Mouse (Mus musculus) right cerebral cortex, postnatal 4 days (tissue): ENCODE data around the gene Gm11027.
A peak's percentile ranks its signal among the peaks of the same experiment; 100 is the strongest.
"Not testable (repeated sequence)": the region's sequence is repeated elsewhere in the genome, so short reads cannot be mapped to it uniquely, and the experiment has no call there.

ENCODE experiments used
- DNase-seq: peaks from one replicate; pipeline ENCODE4 v3.0.0-alpha.2; 2022

Gm11027 gene

DNA sequence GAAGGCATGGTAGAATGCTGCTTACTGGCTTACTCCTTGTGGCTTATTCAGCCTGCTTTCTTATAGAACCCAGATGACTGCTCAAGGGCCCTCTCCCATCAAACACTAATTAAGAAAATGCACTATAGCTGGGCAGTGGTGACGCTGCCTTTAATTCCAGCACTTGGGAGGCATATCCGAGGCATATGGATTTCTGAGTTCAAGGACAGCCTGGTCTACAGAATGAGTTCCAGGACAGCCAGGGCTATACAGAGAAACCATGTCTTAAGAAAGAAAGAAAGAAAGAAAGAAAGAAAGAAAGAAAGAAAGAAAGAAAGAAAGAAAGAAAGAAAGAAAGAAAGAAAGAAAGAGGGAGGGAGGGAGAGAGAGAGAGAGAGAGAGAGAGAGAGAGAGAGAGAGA lies at the start of gene Gm11027:
Gene Gm11027 (plus strand): TSS at position 301 of the 400 bp plus-strand sequence.
- DNase-seq: not testable (repeated sequence)

DNA sequence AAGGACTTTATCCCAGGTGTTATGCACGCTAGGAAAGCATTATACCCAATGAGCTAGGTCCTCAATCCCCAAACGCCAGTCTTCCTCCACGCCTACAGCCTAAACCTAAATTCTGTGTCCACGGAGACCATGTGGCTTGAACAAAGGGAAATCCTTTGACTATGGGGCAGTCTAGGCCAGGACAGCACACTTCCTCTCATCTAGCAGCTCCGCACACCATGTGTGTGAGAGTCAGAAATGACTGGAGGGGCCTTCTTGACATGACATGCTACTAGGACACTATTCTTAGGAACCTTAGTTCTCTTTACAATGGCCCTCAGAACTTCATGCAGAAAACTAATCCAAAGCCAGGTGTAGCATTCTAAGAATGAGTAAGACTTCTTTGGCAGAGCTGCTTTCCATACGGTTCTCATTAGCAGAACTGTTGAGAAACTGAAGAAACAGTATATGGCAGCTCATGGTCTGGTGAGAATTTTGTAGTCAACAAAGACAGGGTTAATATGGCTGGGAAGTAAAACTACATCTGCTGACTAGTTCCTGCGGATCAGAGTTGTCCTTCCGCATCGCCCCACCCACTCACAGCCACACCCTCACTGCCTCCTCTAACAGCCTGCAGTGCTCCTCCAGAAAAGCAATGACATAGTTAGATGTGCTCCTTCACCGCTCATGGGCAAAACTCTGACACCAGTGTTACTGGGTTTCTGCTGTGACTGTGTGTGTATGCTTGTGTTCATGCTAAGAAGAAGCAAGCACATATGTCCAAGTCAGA lies 48.7 kb upstream of the Gm11027 start:
- no peak for DNase-seq

DNA sequence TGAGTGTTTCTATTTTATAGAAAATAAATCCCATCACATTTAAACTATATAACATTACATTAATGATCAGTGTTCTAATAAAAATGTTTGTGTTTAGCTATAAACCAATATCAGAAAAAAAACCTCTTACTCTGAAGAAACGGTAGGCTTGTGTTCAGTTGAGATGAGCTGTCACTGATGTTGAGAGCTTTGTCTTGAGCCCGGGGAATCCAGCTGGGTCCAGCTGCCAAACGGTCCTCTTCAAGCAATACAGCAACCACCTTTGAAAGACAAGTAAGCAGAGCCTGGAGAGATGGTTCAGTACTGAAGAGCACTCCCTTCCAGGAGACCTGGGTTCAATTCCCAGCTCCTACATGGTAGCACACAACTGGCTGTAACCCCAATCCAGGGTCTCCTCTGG lies 45.7 kb upstream of the Gm11027 start:
- no peak for DNase-seq

DNA sequence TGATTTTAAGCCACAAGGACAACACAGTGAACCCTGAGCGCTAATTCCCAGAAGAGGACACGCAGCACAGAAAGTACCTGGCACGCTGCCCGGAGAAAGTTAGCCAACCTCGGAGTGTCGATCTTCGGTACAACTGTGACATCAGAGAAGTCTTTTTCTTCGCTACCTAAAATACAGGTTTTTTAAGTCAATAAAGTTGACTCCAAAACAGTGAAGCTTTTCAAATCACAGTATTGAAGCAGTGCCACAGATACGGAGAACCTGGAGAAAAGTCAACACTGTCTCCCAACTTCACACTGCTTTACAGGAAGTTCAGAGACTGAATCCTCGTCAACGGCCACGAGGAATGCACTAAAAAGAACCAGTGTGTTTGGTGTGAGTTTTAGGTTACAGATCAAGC lies 43.6 kb upstream of the Gm11027 start:
- DNase-seq: peak; percentile 46

DNA sequence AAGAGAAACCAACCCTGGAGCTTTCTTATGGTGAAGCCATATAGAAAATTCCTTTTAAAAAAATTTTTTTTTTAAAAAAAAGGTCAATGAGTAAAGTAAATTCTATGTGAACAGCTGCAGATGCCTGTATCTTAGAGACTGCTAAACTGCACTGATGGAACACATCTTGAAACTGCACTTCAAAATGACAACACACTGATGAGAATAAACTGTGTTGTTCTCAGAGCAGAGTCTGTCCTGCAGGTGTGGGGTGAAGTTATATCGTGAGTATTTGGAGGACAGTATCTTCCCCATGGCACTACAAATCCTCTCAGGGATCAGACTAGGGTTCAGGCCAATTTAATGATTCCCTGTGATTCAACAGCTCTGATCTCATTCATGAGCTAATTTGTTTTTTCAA lies 43.1 kb upstream of the Gm11027 start:
- DNase-seq: no peak

DNA sequence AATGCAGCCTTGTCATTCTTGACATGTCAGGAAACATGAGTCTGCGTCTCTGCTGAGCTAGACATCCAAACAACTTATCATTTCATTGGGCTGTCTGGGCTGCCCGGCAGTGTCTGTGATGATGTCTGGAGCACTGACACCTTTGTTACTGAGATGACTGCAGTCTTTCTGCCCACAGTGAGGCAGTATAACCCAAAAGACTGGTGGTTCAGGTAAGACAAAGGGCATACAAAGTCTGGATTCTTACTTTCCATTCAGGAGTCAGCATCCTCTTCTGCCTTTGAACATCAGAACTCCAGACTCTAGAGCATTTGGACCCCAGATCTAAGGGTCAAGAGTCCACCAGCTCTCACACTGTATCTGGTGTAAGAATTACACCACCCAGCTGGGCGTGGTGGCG lies 39.8 kb upstream of the Gm11027 start:
- DNase-seq: no peak

DNA sequence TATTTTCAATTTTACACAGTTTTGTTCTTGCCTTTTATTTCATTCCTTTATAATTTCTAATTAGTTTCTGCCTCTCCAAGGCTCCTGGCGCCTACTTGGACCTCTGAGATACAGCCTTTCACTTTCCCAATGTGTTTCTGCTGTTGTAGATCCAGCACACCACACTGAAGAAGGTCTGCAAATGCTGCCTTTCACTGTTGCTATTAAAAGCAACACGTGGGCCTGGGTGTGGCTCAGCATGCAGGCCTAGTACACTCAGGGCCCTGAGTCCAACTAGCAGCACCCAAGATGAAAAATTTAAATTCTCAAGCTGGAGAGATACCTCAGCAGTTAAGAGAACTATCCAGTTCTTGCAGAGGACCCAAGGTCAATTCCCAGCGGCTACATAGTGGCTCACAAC lies 38.5 kb upstream of the Gm11027 start:
- DNase-seq: no peak

DNA sequence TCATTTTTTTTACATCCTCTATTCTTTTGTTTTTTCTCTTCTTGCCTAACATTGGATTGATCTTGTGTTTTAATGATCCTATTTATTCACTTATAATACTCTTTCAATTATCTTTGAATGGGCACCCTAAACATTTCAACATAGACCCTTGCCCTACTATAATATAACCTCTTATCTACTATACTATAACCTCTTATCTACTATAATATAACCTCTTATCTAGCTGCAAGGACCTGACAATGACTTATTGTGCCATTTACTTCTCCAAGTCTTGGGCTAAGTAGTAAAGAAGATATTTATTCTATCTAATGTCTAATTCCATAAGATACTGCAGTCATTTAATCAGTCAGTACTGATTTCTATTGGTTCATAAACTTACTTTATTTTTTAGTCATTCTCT lies 36.8 kb upstream of the Gm11027 start:
- DNase-seq: no peak

DNA sequence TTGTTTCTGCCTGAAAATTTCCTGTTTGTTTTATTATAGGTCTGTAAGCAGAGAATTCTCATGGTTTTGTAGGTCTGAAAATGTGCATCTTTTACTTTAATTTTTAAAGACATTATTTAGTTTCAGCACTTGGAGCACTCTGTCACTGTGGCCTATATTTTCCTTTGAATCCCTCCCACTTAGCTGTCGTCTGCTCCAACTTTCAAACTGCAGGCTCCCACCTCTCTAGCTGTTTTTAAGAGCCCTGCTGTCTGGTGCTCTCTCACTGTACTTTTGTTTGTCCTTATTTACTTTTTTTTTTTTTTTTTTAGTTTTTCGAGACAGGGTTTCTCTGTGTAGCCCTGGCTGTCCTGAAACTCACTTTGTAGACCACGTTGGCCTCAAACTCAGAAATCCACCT lies 36.4 kb upstream of the Gm11027 start:
- no peak for DNase-seq

DNA sequence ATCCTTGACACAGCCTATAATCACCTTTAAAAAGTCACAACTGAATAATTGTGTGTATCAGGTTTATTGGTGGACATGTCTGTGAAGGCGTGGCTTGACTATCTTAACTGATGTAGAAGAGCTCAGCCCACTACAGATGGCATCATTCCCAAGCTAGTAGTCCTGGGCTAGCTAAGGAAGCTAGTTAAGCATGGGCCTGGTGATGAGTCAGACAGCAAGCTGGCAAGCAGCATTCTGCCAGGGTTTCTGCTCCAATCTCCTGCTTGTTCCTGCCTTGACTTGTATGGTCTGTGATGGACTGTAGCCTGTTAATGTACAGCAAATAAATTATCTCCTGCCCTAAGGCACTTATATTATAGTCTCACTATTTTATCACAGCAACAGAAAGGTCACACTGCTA lies 30.6 kb upstream of the Gm11027 start:
- DNase-seq: no peak

DNA sequence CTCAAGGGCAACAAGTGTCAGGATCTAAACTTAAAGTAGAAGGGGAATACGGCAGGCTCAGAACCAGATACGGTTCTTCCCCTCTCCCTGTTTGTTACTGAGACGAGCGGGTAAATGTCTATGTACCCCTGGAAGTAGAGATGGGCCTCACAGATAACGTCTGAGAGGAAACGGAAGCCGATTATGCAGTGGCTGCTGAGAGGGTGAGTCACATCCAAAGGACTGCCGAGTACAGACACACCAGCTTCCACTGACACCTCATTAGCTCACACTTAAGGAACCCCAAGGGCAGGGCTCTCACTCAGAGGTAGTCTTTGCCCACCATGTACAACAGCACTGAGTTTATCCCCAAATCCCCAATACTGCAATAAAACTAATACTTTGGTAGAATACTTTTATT lies 20.5 kb upstream of the Gm11027 start:
- DNase-seq: no peak

DNA sequence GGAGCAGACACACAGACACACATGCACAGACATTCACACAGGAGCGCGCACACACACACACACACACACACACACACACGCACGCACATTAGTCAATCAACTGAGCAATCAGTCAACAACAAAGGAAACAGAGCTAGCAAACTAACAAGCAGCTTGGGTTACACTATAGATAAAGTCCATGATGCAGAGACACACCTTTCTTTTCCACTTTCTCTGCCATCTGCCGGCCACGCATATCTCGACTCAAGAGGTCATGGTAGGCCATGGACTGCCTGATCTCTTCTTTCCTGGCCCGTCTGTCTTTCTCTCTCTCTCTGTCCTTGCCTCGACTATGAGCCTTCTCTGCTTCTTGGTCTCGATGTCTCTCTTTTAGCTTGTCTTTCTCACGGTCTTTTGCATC lies 19.6 kb upstream of the Gm11027 start:
- DNase-seq: no peak

DNA sequence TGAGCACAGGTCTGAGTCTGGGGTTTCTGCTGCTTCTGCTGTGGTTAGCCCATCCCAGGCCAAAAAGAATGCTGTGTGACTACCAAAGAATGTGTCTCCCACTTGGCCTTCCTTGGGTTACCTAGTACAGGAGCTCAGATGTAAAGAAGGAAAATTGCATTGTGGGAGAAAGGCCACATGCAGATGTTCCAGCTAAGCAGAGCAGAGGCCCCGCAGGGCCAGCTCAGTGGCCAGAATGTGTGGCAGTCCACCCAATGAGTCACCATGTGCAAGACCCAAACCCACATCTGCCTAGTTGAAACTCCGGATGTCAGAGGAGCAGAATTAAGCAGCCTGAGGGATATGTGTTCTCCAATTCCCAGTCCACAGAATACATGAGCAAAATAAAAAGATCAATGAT lies 16.9 kb upstream of the Gm11027 start:
- DNase-seq: no peak

DNA sequence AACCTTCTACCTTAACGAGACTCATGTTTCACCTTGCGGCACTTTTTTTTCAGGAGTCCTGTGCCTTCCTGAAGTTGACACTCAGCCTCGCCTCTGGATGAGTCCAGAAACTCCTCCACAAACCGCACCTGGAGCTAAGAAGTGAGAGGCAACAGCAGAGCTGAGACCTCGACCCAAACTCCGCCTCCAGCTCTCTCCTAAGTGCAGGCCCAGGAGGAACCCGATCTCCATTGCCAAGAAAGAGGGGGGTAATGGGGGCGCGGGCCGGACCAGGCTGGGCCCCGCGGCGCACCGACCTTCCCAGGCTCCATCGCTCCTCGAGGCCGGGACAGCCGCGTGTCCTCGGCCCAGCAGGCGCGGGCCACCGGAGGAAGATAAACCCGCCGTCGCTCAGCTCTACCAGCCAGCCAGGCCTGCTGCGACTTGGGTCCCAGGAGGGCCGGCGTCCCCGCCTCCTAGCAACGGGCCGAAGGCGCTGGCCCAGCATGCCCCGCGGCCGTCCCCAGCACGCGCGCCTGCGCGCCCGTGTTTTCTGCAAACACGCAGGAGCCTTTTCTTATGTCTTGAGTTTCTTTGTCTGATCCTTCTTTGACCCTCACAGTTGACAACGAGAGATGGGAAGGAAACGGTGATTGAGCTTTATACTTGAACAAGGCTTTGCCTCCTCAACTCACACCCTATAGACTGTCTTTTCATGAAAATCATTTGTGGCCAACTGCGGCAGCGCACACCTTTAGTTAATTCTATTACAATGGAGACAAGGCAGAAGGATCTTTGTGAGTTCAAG lies 12.4 kb upstream of the Gm11027 start, which contains the start of gene Wdr60:
Gene Wdr60 (minus strand): TSS at position 468 of the 787 bp plus-strand sequence.
- peak; percentile 86 for DNase-seq

DNA sequence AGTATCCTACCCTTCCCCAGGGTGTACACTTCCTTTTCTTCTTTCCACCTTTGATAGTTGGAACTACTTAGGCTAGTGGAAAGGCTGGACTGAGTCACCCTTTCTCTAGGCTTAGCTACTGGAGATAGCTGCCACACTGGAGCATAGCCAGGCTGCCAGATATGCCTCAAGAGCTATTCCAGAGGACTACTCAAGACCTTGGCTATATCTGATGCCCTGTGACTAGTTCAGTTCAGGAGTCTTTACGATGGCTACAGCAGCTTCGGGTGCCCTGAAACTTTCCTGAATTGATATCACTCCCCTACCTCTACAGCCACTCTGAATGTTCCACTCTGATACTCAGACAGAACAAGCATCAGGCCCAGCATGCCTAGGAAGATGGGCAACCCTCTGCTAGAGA lies 10.4 kb upstream of the Gm11027 start:
- no peak for DNase-seq

DNA sequence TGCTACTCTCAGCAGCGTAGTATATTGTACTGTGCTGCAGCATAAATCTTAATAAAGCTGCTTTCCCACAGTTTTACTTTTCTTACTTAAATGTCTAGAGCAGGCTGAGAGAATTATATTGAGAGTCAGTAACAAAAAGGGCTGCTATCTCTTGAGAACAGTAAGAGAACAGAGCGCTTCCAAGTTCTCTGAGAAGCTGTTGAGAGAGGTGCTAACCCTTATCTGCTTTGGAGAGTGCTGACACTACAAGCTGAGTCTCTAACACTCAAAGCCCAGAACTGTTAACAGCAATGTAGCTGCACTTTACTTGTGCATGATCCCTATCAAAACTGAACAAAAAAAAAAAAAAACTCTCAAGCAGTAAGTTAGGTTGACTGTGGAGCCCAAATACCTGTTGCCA lies 9.9 kb upstream of the Gm11027 start:
- DNase-seq: no peak

DNA sequence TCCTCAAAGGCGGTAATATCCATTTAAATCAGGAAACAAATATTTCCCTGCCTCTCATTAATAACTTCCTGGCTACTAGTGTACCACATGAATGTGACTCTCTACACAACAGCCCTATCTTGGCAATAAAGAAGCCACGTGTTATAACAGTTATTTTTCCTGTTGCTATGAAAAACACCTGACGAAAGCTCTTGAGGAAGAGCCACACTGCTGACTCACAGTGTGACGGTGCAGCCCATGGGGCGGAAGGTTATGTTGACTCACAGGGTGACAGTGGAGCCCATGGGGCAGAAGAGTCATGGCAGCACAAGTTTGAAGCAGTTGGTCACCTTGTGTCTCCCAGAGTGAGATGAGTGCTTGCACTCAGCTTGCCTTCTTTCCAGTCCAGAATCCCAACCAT lies 5.7 kb upstream of the Gm11027 start:
- no peak for DNase-seq

DNA sequence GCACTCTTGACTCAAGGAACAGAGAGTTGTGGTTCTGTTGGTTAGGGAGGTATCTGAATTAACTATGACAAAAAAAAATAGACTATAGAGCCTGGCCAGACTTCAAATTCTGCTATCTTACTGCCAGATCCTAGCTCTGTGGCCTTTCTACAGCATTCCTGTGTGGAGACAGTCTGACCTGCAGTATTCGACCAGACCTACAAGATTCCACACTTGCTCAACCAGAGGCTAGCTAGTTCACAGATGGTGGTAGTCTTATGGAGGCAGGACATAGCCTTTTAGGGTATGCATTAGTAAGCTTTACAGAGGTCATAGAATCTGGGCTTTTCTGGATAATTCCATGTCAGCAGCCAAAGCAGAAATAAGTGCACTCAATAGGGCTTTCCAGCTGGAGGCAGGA lies 4.6 kb upstream of the Gm11027 start:
- DNase-seq: no peak

DNA sequence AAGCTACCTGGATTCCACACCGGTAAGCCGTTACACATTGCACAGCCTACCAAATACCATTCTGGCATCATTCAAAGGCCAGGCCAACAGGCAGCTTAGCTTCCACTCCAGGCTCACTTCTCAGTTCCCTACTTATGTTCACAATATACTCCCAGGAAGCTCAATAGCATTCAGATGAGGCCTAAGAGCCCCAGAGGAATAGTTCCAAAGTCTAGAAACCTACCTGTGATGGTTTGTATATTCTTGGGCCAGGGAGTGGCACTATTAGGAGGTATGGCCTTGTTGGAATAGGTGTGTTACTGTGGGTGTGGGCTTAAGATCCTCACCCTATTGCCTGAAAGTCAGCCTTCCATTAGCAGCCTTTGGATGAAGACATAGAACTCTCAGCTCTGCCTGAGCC lies 4.1 kb upstream of the Gm11027 start:
- no peak for DNase-seq

DNA sequence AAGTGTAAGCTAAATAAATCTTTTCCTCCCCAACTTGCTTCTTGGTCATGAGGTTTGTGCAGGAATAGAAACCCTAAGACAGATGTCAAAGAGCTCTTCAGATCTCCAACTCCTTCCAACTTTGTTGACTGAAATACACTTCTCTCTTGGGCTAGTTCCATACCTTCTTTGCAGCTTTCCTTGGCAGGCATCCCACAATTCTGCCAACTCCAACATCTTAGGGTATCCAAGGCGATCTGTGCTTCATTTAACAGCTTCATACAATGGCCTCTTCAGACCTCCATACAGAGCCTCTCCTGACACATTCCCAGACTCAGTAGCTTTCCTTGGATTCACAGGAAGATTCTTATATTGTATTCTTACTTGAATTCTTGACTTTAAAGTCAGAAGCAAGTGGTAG lies 1.5 kb upstream of the Gm11027 start:
- DNase-seq: no peak

DNA sequence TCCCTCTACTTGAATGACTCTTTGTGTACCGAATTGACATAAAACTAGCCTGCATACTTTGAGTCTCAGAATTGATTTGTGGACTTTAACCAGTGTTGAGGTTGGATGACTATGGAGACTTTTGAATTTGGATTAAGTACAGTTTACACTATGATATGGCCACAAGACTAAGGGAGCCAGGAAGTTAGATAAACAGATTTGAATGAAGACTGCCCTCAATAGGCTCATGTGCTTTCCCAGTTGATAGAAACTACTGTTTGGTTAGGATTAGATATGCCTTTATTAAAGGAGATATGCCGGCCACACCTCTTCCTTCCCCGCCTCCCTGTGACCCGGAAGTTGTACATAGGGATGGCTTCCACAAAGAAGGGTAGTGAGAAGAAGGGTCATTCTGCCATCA lies 445 bp downstream of the Gm11027 start:
- DNase-seq: no peak

DNA sequence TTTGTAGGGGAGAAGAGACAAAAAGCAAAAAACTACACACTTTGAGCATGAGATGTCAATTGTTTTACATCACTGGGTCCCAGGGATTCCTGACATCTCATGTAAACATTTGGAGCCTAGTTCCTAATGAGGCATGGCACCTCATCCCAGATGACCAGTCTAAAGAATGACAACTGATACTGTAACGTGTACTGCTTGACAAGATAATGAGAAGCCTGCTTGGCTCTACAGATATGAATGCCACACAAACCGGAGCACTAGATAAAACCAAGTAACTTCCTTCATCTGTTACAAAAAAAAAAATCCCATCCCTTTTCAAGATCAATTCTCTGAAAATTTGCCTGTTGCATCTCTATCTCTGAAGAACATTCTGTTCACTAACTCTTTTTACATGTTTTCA lies 1.8 kb downstream of the Gm11027 start:
- no peak for DNase-seq

DNA sequence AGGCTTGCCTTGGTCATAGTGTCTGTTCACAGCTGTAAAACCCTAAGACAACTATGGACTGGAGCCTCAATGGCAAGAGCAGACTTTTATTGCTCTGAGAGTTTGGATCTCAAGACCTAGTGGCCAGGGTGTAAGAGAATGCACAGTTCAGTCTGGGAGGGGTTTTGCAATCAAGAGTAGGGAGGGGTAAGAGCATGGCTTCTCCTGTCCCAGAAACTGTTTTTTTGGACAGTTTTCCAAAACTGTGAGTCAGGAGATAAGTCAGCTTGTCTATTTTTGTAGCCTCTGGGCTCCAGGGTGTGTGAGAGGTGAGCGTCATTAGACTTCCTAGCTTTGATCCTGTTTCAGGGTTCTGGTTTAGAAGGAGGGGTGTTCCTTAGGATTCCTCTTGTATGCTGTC lies 3.4 kb downstream of the Gm11027 start:
- DNase-seq: no peak

DNA sequence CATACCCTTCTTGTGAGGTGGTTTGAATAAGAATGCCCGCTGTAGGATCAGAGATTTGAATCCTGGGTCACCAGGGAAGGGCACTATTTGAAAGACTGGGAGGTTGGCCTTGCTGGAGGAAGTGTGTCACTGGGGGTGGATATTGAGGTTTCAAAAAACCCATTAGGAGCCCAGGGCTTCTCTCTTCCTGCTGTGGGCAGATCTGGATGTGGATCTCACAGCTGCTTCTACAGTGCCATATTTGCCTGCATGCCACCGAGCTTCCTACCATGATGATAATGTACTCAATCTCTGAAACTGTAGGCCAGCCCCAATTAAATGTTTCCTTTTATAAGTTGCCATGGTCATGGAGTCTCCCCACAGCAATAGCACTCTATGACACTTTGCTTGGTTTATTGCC lies 4.0 kb downstream of the Gm11027 start:
- no peak for DNase-seq
